Mouse (Mus musculus): ENCODE data around the gene Trdmt1. TPM values are rescaled to one million over a fixed set of nuclear protein-coding genes. Genes with fewer than 3 reads are reported as not detected.

Trdmt1 gene
- polyA plus RNA-seq, 1 experiment from 2014 or later: 9.3 TPM

Other genes with a start within 250 kb of the Trdmt1 start
- gene Cubn, start 52.9 kb downstream of the Trdmt1 start, polyA plus RNA-seq (2016; fragmentation: Nextera tagmentation; extraction: Ambion mirVana): 0.05 and 0.17 TPM in 2 replicates
- 485 and 505 TPM in 2 replicates for gene Vim, start 29.3 kb upstream of the Trdmt1 start, polyA plus RNA-seq (2016; fragmentation: Nextera tagmentation; extraction: Ambion mirVana)
- gene St8sia6, start 249.4 kb upstream of the Trdmt1 start, polyA plus RNA-seq (2016; fragmentation: Nextera tagmentation; extraction: Ambion mirVana): 1.7 and 1.9 TPM in 2 replicates

Measured in limb, embryonic 12.5 days (tissue).